Comparison of ENCODE assay signal across 10 mouse cellular contexts in the genomic region with DNA sequence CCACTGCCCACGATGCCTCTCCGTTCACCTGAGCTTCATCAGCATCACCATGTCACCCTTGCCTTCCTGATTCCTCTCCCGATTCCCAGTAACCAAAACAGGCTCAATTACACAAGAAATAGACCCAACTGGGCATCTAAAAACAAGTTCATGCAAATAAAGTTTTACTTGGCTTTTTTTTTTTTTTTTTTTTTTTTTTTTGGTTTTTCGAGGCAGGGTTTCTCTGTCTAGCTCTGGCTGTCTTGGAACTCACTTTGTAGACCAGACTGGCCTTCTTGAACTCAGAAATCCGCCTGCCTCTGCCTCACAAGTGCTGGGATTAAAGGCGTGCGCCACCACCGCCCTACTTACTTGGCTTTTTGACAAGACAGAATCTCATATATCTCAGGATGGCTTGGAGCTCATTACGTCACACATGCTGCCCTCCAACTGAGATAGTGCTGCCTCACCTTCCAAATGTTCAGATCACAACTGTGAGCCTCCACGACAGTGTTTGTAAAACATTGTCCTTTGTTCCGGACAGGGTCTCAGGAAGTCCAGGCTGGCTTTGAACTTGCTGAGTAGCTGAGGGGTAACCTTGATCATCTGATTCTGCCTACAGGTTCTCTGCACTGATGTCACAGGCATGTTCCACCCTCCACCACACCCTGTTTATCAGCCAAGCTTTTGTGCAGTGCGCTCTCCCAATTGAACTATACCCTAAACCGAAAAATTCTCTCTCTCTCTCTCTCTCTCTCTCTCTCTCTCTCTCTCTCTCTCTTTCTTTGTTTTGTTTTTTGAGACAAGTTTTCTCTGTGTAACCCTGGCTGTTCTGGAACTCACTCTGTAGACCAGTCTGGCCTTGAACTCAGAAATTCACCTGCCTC. TPM values are rescaled to one million over a fixed set of nuclear protein-coding genes. Genes with fewer than 3 reads are reported as not detected.
A peak's percentile ranks its signal among the peaks of the same experiment; 100 is the strongest.
DNase-seq lines count a peak whose midpoint lies in the region; ATAC-seq lines count a peak whose summit lies in the region.
"Had no signal": no experiment of that assay in that cellular context is flagged by ENCODE, and none has a peak within 500 bp of the region (broad histone marks: within the 10 kb centered on the region; RNA-seq: fewer than 3 reads in every experiment).

No protein-coding gene starts in this region.

- peak overlapping the region; percentile 41; the same call in 1 of the 2 replicates for H3K4me3 ChIP-seq in lung, embryonic 16.5 days (ENCODE audit: low read length)
- peak overlapping the region; percentile 88 for H3K4me3 ChIP-seq in forebrain, embryonic 15.5 days
- peak overlapping the region; percentile 38; the same call in 1 of the 2 replicates for H3K4me3 ChIP-seq in limb, embryonic 15.5 days
- peak overlapping the region; percentile 40; the same call in 1 of the 2 replicates for H3K4me3 ChIP-seq in stomach, embryonic 15.5 days (replicated peaks)

- H3K4me2 ChIP-seq in lung, embryonic 16.5 days (ENCODE audit: low read depth, low read length) = no peak overlapping the region
- H3K4me2 ChIP-seq in forebrain, embryonic 15.5 days (replicated peaks) = peak overlapping the region; percentile 63
- H3K4me2 ChIP-seq in limb, embryonic 15.5 days = peak overlapping the region; percentile 70; the same call in 1 of the 2 replicates
- peak overlapping the region; percentile 77 for H3K4me2 ChIP-seq in stomach, embryonic 15.5 days

- ATAC-seq in lung, embryonic 16.5 days (ENCODE audit: low read depth) = no peak
- ATAC-seq in forebrain, embryonic 15.5 days (replicated peaks) = no peak
- no peak for ATAC-seq in limb, embryonic 15.5 days (ENCODE audit: insufficient number of reproducible peaks, low FRiP score, low TSS enrichment, low read depth)
- ATAC-seq in stomach, embryonic 15.5 days (ENCODE audit: insufficient read depth, low FRiP score, low read depth) = no peak

- no peak for DNase-seq in lung, postnatal 25 days (ENCODE audit: low spot score)
- no peak for DNase-seq in thymus, postnatal 25 days
- no peak for DNase-seq in gastrocnemius, postnatal 14 days
- DNase-seq in frontal cortex, adult 2 months (ENCODE audit: extremely low spot score in 1 of 2, low spot score in 1 of 2) = no peak

- no peaks in the 10 kb centered on the region for H3K36me3 ChIP-seq in lung, embryonic 16.5 days (ENCODE audit: control insufficient read depth, insufficient read depth, low read length)
- 0 out of 2 replicates have a peak, but pooled peaks cover under 1% of the 10 kb centered on the region for H3K36me3 ChIP-seq in forebrain, embryonic 15.5 days
- H3K36me3 ChIP-seq in limb, embryonic 15.5 days = no peaks in the 10 kb centered on the region
- H3K36me3 ChIP-seq in stomach, embryonic 15.5 days = no peaks in the 10 kb centered on the region

- WGBS in lung, embryonic 16.5 days = 63% methylated on average over 13 of the region's 13 CpGs
- WGBS in forebrain, embryonic 15.5 days = 66% methylated on average over 13 of the region's 13 CpGs
- 60% methylated on average over 13 of the region's 13 CpGs for WGBS in limb, embryonic 15.5 days
- 60% methylated on average over 13 of the region's 13 CpGs for WGBS in stomach, embryonic 15.5 days

- no peaks in the 10 kb centered on the region for H3K9me3 ChIP-seq in lung, embryonic 16.5 days (ENCODE audit: control insufficient read depth, low read length)
- H3K9me3 ChIP-seq in forebrain, embryonic 15.5 days = no peaks in the 10 kb centered on the region
- no peaks in the 10 kb centered on the region for H3K9me3 ChIP-seq in limb, embryonic 15.5 days
- no peaks in the 10 kb centered on the region for H3K9me3 ChIP-seq in stomach, embryonic 15.5 days

- intact Hi-C loops in gastrocnemius, postnatal 14 days (cut with DNase I; ENCODE audit: low total_unique reads) = no loop called here

- peaks cover 4% of the 10 kb centered on the region for H3K4me1 ChIP-seq in lung, embryonic 16.5 days (replicated peaks; ENCODE audit: control insufficient read depth, insufficient read depth, low read length)
- peaks cover 36% of the 10 kb centered on the region for H3K4me1 ChIP-seq in forebrain, embryonic 15.5 days
- peaks cover 14% of the 10 kb centered on the region for H3K4me1 ChIP-seq in limb, embryonic 15.5 days
- peaks cover 12% of the 10 kb centered on the region for H3K4me1 ChIP-seq in stomach, embryonic 15.5 days

- no peak overlapping the region for H3K9ac ChIP-seq in lung, embryonic 16.5 days (ENCODE audit: low read length)
- H3K9ac ChIP-seq in forebrain, embryonic 15.5 days (replicated peaks) = peak overlapping the region; percentile 98; the same call in 1 of the 2 replicates
- H3K9ac ChIP-seq in limb, embryonic 15.5 days = no peak overlapping the region
- no peak overlapping the region for H3K9ac ChIP-seq in stomach, embryonic 15.5 days

- no peak overlapping the region for H3K27ac ChIP-seq in lung, embryonic 16.5 days (ENCODE audit: low read length)
- peak overlapping the region; percentile 93 for H3K27ac ChIP-seq in forebrain, embryonic 15.5 days (replicated peaks)
- no peak overlapping the region for H3K27ac ChIP-seq in limb, embryonic 15.5 days
- H3K27ac ChIP-seq in stomach, embryonic 15.5 days = no peak overlapping the region
- H3K27ac ChIP-seq: macrophage had no signal

- H3K27me3 ChIP-seq in lung, embryonic 16.5 days (ENCODE audit: control insufficient read depth, insufficient read depth, low read depth, low read length) = peaks cover 52% of the 10 kb centered on the region
- no peaks in the 10 kb centered on the region for H3K27me3 ChIP-seq in forebrain, embryonic 15.5 days
- peaks cover 79% of the 10 kb centered on the region for H3K27me3 ChIP-seq in limb, embryonic 15.5 days
- peaks cover 44% of the 10 kb centered on the region for H3K27me3 ChIP-seq in stomach, embryonic 15.5 days (replicated peaks)

RNA-seq across cellular contexts. Expression of a gene that starts 0.7 kb away (rescaled TPM):
- polyA plus RNA-seq in lung, embryonic 16.5 days (2015; fragmentation: Nextera tagmentation; extraction: Ambion mirVana) = 0.64 and 0.72 TPM in 2 replicates
- 48.3 and 52.5 TPM in 2 replicates for polyA plus RNA-seq in forebrain, embryonic 15.5 days (2015; fragmentation: Nextera tagmentation; extraction: Ambion mirVana)
- 0.34 and 0.35 TPM in 2 replicates for polyA plus RNA-seq in limb, embryonic 15.5 days (2015; fragmentation: Nextera tagmentation; extraction: Ambion mirVana)
- polyA plus RNA-seq in stomach, embryonic 15.5 days (2015; fragmentation: Nextera tagmentation; extraction: Ambion mirVana) = 1.9 and 2.2 TPM in 2 replicates
- total RNA-seq in gastrocnemius, postnatal 14 days (2021) = under 1 TPM in 1 of 2 experiments, not detected in 1; 0.07 TPM
- 69.0 and 76.3 TPM in 2 replicates for polyA plus RNA-seq in frontal cortex, adult 2 months (2012; rRNA removed)

RNA-seq across cellular contexts. Expression of a gene that starts 8.9 kb away (rescaled TPM):
- 0.23 and 0.29 TPM in 2 replicates for polyA plus RNA-seq in lung, embryonic 16.5 days (2015; fragmentation: Nextera tagmentation; extraction: Ambion mirVana)
- 2.0 and 2.3 TPM in 2 replicates for polyA plus RNA-seq in forebrain, embryonic 15.5 days (2015; fragmentation: Nextera tagmentation; extraction: Ambion mirVana)
- polyA plus RNA-seq in limb, embryonic 15.5 days (2015; fragmentation: Nextera tagmentation; extraction: Ambion mirVana) = 0.19 and 0.24 TPM in 2 replicates
- polyA plus RNA-seq in stomach, embryonic 15.5 days (2015; fragmentation: Nextera tagmentation; extraction: Ambion mirVana) = 0.28 and 0.64 TPM in 2 replicates
- total RNA-seq in gastrocnemius, postnatal 14 days (2021) = not detected
- polyA plus RNA-seq in frontal cortex, adult 2 months (2012; rRNA removed) = 7.6 and 7.9 TPM in 2 replicates
- polyA plus RNA-seq: kidney, adult 2 months; macrophage had no signal

RNA-seq across cellular contexts. Expression of a gene that starts 29.5 kb away (rescaled TPM):
- polyA plus RNA-seq in lung, embryonic 16.5 days (2015; fragmentation: Nextera tagmentation; extraction: Ambion mirVana) = 19.9 and 21.1 TPM in 2 replicates
- polyA plus RNA-seq in forebrain, embryonic 15.5 days (2015; fragmentation: Nextera tagmentation; extraction: Ambion mirVana) = 5.6 TPM in 2 replicates
- 19.2 and 22.1 TPM in 2 replicates for polyA plus RNA-seq in limb, embryonic 15.5 days (2015; fragmentation: Nextera tagmentation; extraction: Ambion mirVana)
- 12.3 and 14.2 TPM in 2 replicates for polyA plus RNA-seq in stomach, embryonic 15.5 days (2015; fragmentation: Nextera tagmentation; extraction: Ambion mirVana)
- total RNA-seq in gastrocnemius, postnatal 14 days (2021) = 1 to 10 TPM; 5.7 to 6.9 TPM
- 5.7 and 6.5 TPM in 2 replicates for polyA plus RNA-seq in frontal cortex, adult 2 months (2012; rRNA removed)

RNA-seq across cellular contexts. Expression of a gene that starts 31.4 kb away (rescaled TPM):
- not detected in 2 replicates for polyA plus RNA-seq in lung, embryonic 16.5 days (2015; fragmentation: Nextera tagmentation; extraction: Ambion mirVana)
- not detected in 2 replicates for polyA plus RNA-seq in forebrain, embryonic 15.5 days (2015; fragmentation: Nextera tagmentation; extraction: Ambion mirVana)
- not detected in 2 replicates for polyA plus RNA-seq in limb, embryonic 15.5 days (2015; fragmentation: Nextera tagmentation; extraction: Ambion mirVana)
- not detected in 2 replicates for polyA plus RNA-seq in stomach, embryonic 15.5 days (2015; fragmentation: Nextera tagmentation; extraction: Ambion mirVana)
- not detected for total RNA-seq in gastrocnemius, postnatal 14 days (2021)
- polyA plus RNA-seq in frontal cortex, adult 2 months (2012; rRNA removed) = not detected in 2 replicates
- polyA plus RNA-seq: kidney, adult 2 months; macrophage had no signal

RNA-seq across cellular contexts. Expression of a gene that starts 31.5 kb away (rescaled TPM):
- 644 and 691 TPM in 2 replicates for polyA plus RNA-seq in lung, embryonic 16.5 days (2015; fragmentation: Nextera tagmentation; extraction: Ambion mirVana)
- polyA plus RNA-seq in forebrain, embryonic 15.5 days (2015; fragmentation: Nextera tagmentation; extraction: Ambion mirVana) = 1,445 and 1,467 TPM in 2 replicates
- 635 and 681 TPM in 2 replicates for polyA plus RNA-seq in limb, embryonic 15.5 days (2015; fragmentation: Nextera tagmentation; extraction: Ambion mirVana)
- polyA plus RNA-seq in stomach, embryonic 15.5 days (2015; fragmentation: Nextera tagmentation; extraction: Ambion mirVana) = 637 and 677 TPM in 2 replicates
- total RNA-seq in gastrocnemius, postnatal 14 days (2021) = 100 to 1,000 TPM; 224 to 248 TPM
- 318 and 332 TPM in 2 replicates for polyA plus RNA-seq in frontal cortex, adult 2 months (2012; rRNA removed)

Comparison
In these comparisons a context has a peak if more than half of its experiments do, and no peak if none do; other contexts are left out.
1. H3K4me3 ChIP-seq: peak in every context shown above with its lines; median percentile 88 in forebrain, embryonic 15.5 days; 41 in lung, embryonic 16.5 days; 40 in stomach, embryonic 15.5 days; 38 in limb, embryonic 15.5 days.
2. RNA of a gene that starts 0.7 kb away (polyA plus RNA-seq): 69.0 to 76.3 TPM in frontal cortex, adult 2 months and 48.3 to 52.5 TPM in forebrain, embryonic 15.5 days; 1.9 to 2.2 TPM in stomach, embryonic 15.5 days, 0.64 to 0.72 TPM in lung, embryonic 16.5 days and 0.34 to 0.35 TPM in limb, embryonic 15.5 days; every median in the first group is over 10 times any median in the second.